Mouse (Mus musculus) G1E (cell line): ENCODE measurements at regions not wholly inside any gene's neighbourhood (a gene's known extent, or its start where the extent isn't known, plus 50 kb on each side); places are given as distances from the start of the nearest gene placed in this dataset.

Experiments
- CTCF ChIP-seq: IDR thresholded peaks from 2 replicates; pipeline ENCODE4 v1.5.1; 2012; ENCODE audit warnings: low read depth, low read length, inconsistent platforms, mixed read lengths
- GATA1 ChIP-seq: IDR thresholded peaks from 2 replicates; pipeline ENCODE4 v1.6.1; 2012; ENCODE audit warnings: borderline replicate concordance, low read length, inconsistent platforms, mixed read lengths
- GATA2 ChIP-seq: IDR thresholded peaks from 2 replicates; pipeline ENCODE4 v1.6.1; 2012; ENCODE audit warnings: low read depth, low read length, inconsistent platforms, borderline replicate concordance
- POLR2AphosphoS5 ChIP-seq: IDR thresholded peaks from 2 replicates; pipeline ENCODE4 v1.6.1; 2012; ENCODE audit warnings: low read depth, low read length, inconsistent platforms; ENCODE audit not compliant: insufficient replicate concordance
- TAL1 ChIP-seq: conservative IDR thresholded peaks from 2 replicates; pipeline ENCODE4 v1.6.1; 2012; ENCODE audit warnings: low read depth, low read length, inconsistent platforms, mixed read lengths

DNA sequence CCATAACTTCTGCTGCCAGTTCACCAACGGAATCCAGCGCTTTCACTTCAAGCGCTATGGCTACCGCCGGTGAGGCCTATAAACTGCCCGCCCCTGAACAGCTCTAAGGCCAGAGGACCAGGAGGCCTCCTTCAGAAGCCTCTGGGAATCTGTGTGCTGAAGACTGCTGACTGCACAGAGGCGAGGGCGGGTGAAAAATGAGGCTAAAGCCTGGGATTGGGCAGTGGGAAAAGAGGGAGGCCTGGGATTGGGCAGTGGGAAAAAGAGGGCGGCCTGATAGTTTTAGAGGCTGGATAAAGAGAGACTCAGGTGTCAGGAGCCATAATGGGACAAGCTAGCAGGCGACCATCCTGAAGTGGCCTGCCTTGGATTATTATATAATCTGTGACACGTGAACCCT, 80.8 kb downstream of the Plekhb2 start:
- TF ChIP-seq CTCF (no peak), GATA1 (no peak), POLR2AphosphoS5 (no peak), TAL1 (no peak), GATA2 (no peak)
